Mouse (Mus musculus): ENCODE data around the gene Hinfp. TPM values are rescaled to one million over a fixed set of nuclear protein-coding genes. Genes with fewer than 3 reads are reported as not detected.
"Not testable (repeated sequence)": the region's sequence is repeated elsewhere in the genome, so short reads cannot be mapped to it uniquely, and the experiment has no call there.

The Hinfp gene
- total RNA-seq, 2 experiments from 2014 or later = 11.0 to 11.4 TPM

GRCm38 (mm10) chr9:44334396-44335330 is 29.2 kb upstream of the Hinfp start, which contains the start of gene H2afx:
Gene H2afx (plus strand): TSS chr9:44334694.
- peak; percentile 96 to 97 for DNase-seq
- intact Hi-C loops (cut with DNase I) = loop anchor here (1.0 to 5.0 kb wide), 2 partner anchors 8 to 32 kb away; partner anchors contain the start of gene Dpagt1

GRCm38 (mm10) chr9:44332918-44333638 is 27.6 kb upstream of the Hinfp start:
- no peak for DNase-seq
- intact Hi-C loops (cut with DNase I) = no loop called here

DNA sequence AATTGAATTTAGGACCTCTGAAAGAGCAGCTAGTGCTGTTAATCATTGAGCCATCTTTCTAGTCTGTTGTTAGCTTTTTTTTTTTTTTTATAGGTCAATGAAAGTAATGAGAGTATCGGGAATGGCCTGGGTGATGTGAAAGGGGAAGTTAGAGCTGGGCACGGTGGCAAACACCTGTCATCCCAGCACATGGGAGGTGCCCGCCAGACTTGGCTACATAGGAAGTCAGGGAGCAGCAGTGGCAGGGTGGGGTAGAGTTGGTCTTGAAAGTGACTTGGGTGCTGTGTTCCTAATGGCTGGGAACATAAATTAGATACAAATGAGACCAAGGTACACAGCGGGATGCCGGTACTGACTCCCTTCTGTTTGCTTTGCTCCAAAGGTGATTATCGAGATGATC is 25.3 kb upstream of the Hinfp start:
- intact Hi-C loops (cut with DNase I) = no loop called here
- no peak for DNase-seq

- no peak for DNase-seq
- intact Hi-C loops (cut with DNase I) = loop anchor here (2.0 kb wide), 1 partner anchor 21 kb away; no protein-coding TSS in a partner anchor
Observed at GRCm38 (mm10) chr9:44327926-44328325, 22.5 kb upstream of the Hinfp start.

DNA sequence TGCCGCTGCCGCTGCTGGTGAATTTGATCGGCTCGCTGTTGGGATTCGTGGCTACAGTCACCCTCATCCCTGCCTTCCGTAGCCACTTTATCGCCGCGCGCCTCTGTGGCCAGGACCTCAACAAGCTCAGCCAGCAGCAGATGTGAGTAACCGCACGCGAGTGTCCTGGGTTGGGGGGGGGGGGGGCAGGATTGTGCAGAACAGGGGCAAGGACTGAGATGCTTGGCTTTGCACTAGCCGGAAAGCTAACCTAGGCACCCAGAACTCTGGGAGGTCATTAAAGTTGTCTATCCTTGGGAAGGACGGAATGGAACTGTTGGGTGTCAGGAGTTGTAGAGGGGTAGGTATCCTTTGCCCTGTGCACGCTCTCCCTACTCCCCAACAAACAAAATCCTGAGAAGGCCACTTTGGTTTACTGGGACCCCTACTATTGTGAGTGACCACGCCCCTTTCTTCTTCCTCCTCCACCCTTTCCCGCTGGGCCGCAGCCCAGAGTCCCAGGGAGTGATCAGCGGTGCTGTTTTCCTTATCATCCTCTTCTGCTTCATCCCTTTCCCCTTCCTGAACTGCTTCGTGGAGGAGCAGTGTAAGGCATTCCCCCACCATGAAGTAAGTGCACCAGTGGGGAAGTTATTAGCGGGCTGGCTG is 21.7 kb upstream of the Hinfp start:
- intact Hi-C loops (cut with DNase I) = loop anchor here (2.0 kb wide), 1 partner anchor 20 kb away; no protein-coding TSS in a partner anchor
- peak; percentile 49 to 50 for DNase-seq

GRCm38 (mm10) chr9:44326371-44327063 is 21.0 kb upstream of the Hinfp start:
- intact Hi-C loops (cut with DNase I) = loop anchor here (1.0 to 2.0 kb wide), 2 partner anchors 8 to 20 kb away; partner anchors contain the start of gene H2afx

GRCm38 (mm10) chr9:44325768-44326370 is 20.4 kb upstream of the Hinfp start, which contains the start of gene Dpagt1:
Gene Dpagt1 (plus strand): TSS chr9:44326019.
- no peak for DNase-seq
- intact Hi-C loops (cut with DNase I) = loop anchor here (1.0 to 2.0 kb wide), 2 partner anchors 8 to 19 kb away; partner anchors contain the start of gene H2afx

More at GRCm38 (mm10) chr9:44326371-44327063, 21.0 kb upstream of the Hinfp start:
- peak; percentile 77 to 82 for DNase-seq

DNA sequence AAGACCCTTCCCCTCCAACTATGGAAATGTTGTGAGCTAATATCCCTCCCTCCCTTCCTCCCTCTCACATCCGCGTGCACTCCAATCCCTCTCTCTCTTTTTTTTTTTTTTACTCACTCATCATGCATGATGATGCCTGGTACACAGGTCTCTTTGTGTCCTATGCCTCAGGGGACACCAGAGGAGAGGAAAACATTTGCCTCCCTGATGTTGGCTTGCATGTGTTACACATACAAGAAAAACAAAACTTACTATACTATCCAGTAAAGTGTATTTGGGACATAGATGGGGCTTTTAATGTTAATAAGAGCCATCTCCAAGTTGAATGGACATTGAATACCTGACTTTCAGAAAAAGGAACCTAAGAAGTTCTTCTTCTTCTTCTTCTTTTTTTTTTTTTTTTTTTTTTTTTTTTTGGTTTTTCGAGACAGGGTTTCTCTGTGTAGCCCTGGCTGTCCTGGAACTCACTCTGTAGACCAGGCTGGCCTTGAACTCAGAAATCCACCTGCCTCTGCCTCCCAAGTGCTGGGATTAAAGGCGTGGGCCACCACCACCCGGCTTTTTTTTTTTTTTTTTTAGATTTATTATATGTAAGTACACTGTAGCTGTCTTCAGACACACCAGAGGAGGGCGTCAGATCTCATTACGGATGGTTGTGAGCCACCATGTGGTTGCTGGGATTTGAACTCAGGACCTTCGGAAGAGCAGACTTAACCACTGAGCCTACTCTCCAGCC is 19.7 kb upstream of the Hinfp start:
- intact Hi-C loops (cut with DNase I); DNase-seq: not testable (repeated sequence)

GRCm38 (mm10) chr9:44324147-44324546 is 18.7 kb upstream of the Hinfp start:
- no peak for DNase-seq

GRCm38 (mm10) chr9:44323656-44324055 is 18.2 kb upstream of the Hinfp start:
- DNase-seq; intact Hi-C loops (cut with DNase I): not testable (repeated sequence)

More at GRCm38 (mm10) chr9:44324147-44324546, 18.7 kb upstream of the Hinfp start:
- intact Hi-C loops (cut with DNase I) = no loop called here

- intact Hi-C loops (cut with DNase I) = no loop called here
- no peak for DNase-seq
Observed at GRCm38 (mm10) chr9:44320799-44321133, 15.3 kb upstream of the Hinfp start.

DNA sequence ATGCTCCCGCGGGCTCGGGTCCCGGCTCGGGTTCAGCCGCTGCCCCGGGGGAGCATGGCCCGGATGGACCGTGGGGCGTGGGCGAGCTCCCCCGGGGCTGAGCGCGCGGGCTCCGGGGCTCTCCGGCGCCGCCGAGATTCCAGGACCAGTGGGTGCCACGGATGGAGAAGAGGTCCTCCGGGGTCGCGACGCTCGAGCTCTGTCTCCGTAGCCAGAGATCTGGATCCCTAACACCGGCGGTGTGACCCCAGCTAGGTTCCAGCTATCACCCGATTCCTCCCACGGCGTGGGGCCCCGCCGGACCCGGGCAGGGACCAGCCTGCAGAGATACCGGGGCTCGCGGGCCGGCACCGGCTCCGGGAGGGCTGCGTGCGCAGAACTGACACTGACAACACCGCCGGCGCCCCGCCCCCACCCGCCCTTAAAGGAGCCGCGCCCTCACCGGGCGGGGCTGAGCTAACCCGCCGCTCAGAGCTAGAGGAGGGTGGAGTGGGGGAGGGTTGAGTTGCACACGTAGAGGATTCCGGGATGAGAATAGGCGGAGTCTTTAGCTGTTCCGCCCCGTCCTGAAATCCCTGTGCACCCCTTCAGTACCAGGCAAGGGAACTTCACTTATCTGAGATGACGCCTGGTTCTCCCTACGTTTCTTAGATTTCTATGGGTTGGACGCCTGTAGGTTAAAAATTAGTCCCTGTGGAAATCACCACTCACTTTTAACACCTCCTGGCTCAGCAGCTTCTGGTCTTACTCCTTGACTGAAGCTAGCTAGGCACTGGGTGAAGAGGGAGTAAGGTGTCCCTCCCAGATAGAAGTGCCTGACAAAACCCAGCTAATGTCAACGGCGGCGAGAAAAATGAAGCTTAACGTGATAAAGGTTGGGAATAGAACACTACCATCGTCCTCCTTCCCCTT is 14.7 kb upstream of the Hinfp start, which contains the start of gene C2cd2l:
Gene C2cd2l, minus strand, starts transcription at position 399 of the 912 bp plus-strand sequence.
- DNase-seq = peak; percentile 89 to 90
- intact Hi-C loops (cut with DNase I) = no loop called here

- intact Hi-C loops (cut with DNase I) = no loop called here
- no peak for DNase-seq
Observed at GRCm38 (mm10) chr9:44319105-44319886, 13.8 kb upstream of the Hinfp start.

DNA sequence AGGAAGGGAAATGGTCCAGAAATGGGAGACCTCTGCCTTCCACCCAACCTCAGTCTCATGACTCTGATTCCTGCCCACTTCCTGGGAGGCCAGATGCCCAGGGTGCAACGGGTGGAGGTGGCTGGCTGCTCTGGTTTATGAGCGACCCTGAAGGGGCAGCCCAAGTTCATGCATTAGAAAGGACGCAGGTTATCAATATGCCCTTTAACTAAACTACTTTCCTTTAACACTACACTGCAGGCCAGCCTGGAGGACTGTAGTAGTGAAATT is 13.3 kb upstream of the Hinfp start:
- intact Hi-C loops (cut with DNase I) = no loop called here
- no peak for DNase-seq

- DNase-seq = no peak
Observed at GRCm38 (mm10) chr9:44318076-44318825, 12.8 kb upstream of the Hinfp start.

DNA sequence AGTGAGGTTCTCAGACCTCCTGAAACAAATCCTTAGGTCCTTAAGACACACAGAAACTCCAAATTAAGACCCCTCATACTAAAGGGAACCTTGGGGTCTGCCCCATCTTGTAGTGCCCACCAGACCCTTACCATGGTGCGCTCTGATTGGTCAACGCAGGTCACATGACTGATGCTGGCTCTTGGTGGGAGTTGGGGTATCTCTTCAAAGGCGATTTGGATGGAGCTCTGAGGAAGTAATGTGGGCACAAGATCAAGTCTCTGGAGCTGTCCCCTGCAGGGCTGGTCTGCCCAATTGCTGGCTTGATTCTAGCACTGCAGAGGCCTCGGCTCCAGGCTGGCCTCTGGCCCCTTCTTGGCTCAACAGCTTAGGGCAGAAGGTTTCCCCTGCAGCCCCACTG is 12.0 kb upstream of the Hinfp start:
- intact Hi-C loops (cut with DNase I) = no loop called here
- no peak for DNase-seq

More at GRCm38 (mm10) chr9:44318076-44318825, 12.8 kb upstream of the Hinfp start:
- intact Hi-C loops (cut with DNase I) = no loop called here
